Mouse (Mus musculus) kidney, embryonic 14.5 days (tissue): Measurements from ENCODE around the gene Megf11. TPM values are rescaled to one million over a fixed set of nuclear protein-coding genes. Genes with fewer than 3 reads are reported as not detected.

Experiments used
- ATAC-seq: fragments of 200-750 bp; cut with Nextera tagmentation; 2 replicates; pipeline ENCODE4 v1.8.0; 2017; ENCODE audit warnings: moderate number of reproducible peaks, mild to moderate bottlenecking, moderate TSS enrichment, moderate library complexity; ENCODE audit not compliant: low FRiP score, low TSS enrichment
- H3K27ac ChIP-seq: fragments of 300-500 bp; sonication (generic); 2 replicates; pipeline ENCODE4 v1.5.1; 2014; ENCODE audit warnings: low read depth, mild to moderate bottlenecking, low read length, moderate library complexity, mixed read lengths
- H3K27me3 ChIP-seq: fragments of 300-500 bp; sonication (generic); 2 replicates; pipeline ENCODE4 v1.6.1; 2014; ENCODE audit warnings: mild to moderate bottlenecking, low read length; ENCODE audit not compliant: control insufficient read depth, insufficient read depth
- H3K36me3 ChIP-seq: fragments of 300-500 bp; sonication (generic); 2 replicates; pipeline ENCODE4 v1.6.1; 2014; ENCODE audit warnings: low read length, mixed read lengths; ENCODE audit not compliant: control insufficient read depth, insufficient read depth
- H3K4me1 ChIP-seq: fragments of 300-500 bp; sonication (generic); 2 replicates; pipeline ENCODE4 v1.6.1; 2014; ENCODE audit warnings: low read length, mixed read lengths; ENCODE audit not compliant: control insufficient read depth, insufficient read depth
- H3K4me2 ChIP-seq: fragments of 300-500 bp; sonication (generic); replicated peaks from 2 replicates; pipeline ENCODE4 v1.6.1; 2014; ENCODE audit warnings: low read depth, mild to moderate bottlenecking, low read length
- H3K4me3 ChIP-seq: fragments of 300-500 bp; sonication (generic); 2 replicates; pipeline ENCODE4 v1.5.1; 2014; ENCODE audit warnings: mild to moderate bottlenecking, low read length
- H3K9ac ChIP-seq: fragments of 300-500 bp; sonication (generic); 2 replicates; pipeline ENCODE4 v1.6.1; 2014; ENCODE audit warnings: low read depth, mild to moderate bottlenecking, low read length, moderate library complexity
- H3K9me3 ChIP-seq: fragments of 300-500 bp; sonication (generic); 2 replicates; pipeline ENCODE4 v1.6.1; 2016; ENCODE audit warnings: low read length; ENCODE audit not compliant: control insufficient read depth
- WGBS: fragments of 180-500 bp; shearing (Covaris S2); extraction: QIAGEN DNeasy Blood & Tissue Kit; methylation state at CpG from one replicate; pipeline ENCODE4 v1.1.7; 2014; 5-methylcytosine and 5-hydroxymethylcytosine counted together
- polyA plus RNA-seq: library from polyadenylated mRNA; unstranded; fragments of >200 nt; fragmentation: Nextera tagmentation; extraction: Ambion mirVana; gene quantifications from 2 replicates; pipeline ENCODE4 v1.2.1, GENCODE M21; 2014

Megf11 gene
- polyA plus RNA-seq, 1 experiment from 2014 or later, result 3.7 TPM

DNA sequence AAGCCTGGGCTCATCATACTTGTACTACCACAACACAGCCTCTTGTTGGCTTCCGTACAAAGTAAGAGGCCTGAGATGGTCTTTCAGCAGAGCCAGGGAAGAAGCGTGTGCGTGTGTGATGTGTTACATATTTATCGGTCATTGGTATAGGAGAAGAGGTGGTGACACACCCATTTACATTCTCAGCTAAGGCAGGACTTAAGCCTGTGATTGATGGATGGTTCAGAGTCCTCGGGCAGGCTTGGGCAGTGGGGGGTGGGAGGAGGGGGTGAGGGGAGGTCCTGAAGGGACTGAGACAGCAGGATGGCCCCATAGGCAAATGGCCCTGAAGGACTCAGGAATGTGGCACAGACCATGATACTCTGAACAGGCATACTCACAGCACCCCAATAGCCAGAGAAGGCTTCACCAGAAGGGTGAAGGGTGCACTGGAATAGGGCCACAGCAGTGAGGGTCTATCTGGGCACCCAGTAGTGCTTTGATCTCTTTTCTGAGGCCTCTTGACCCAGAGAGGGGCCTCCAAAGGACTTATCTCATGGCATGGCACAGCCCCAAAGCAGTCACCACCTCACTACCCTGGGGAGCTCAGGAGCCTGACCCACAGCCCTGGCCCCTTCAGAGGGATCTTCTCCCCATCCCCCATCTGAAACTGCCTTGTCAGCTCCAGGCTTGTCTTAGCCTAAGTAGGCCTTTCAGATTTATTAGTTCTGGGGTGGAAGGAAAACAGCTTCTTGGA lies 190.9 kb downstream of the Megf11 start:
- peaks cover 18% of the 10 kb centered on the region for H3K4me1 ChIP-seq
- H3K9ac ChIP-seq, result no peak overlapping the region
- no peak overlapping the region for H3K4me2 ChIP-seq
- no peak overlapping the region for H3K27ac ChIP-seq
- H3K9me3 ChIP-seq, result no peaks in the 10 kb centered on the region
- H3K27me3 ChIP-seq, result no peaks in the 10 kb centered on the region
- 52% methylated on average over 5 of the region's 5 CpGs for WGBS
- peak; percentile 43; the same call in 1 of the 2 replicates for ATAC-seq
- H3K4me3 ChIP-seq, result no peak overlapping the region
- H3K36me3 ChIP-seq, result no peaks in the 10 kb centered on the region

DNA sequence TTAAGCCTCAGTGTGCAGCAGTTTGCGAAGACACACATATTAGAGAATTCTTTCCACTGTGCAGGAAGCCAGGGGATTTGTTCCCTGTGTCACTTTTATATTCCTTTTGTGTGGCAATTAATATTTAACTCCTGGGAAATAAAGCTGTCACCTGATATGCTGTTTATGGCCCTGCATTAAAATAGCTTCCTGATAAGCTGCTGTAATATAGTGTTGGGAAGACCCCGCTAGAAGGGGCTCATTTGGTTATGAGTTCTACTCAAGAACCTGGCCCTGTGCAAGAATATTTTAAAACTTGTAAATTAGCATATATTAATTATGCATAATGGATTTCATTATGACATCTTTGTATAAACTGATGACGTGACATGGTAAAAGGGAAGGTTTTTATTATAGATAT lies 191.7 kb downstream of the Megf11 start:
- Histone ChIP-seq H3K27ac (no peak overlapping the region), H3K9me3 (no peaks in the 10 kb centered on the region), H3K4me3 (no peak overlapping the region), H3K36me3 (no peaks in the 10 kb centered on the region), H3K4me1 (peaks cover 18% of the 10 kb centered on the region), H3K4me2 (no peak overlapping the region), H3K9ac (no peak overlapping the region), H3K27me3 (no peaks in the 10 kb centered on the region)
- ATAC-seq, result no peak
- WGBS, result 40% methylated on average over 3 of the region's 3 CpGs

- Histone ChIP-seq H3K4me3 (no peak overlapping the region), H3K27ac (no peak overlapping the region), H3K27me3 (no peaks in the 10 kb centered on the region), H3K36me3 (no peaks in the 10 kb centered on the region), H3K9me3 (no peaks in the 10 kb centered on the region), H3K4me1 (peaks cover 18% of the 10 kb centered on the region), H3K4me2 (no peak overlapping the region), H3K9ac (no peak overlapping the region)
- ATAC-seq, result no peak
Observed at GRCm38 (mm10) chr9:64578014-64578413, 192.6 kb downstream of the Megf11 start.

GRCm38 (mm10) chr9:64579306-64579705 lies 193.9 kb downstream of the Megf11 start:
- no peak for ATAC-seq
- Histone ChIP-seq H3K9me3 (no peaks in the 10 kb centered on the region), H3K9ac (no peak overlapping the region), H3K36me3 (no peaks in the 10 kb centered on the region), H3K27ac (no peak overlapping the region), H3K4me3 (no peak overlapping the region), H3K4me1 (peaks cover 18% of the 10 kb centered on the region), H3K27me3 (no peaks in the 10 kb centered on the region), H3K4me2 (no peak overlapping the region)
- WGBS, result 88% methylated on average over 1 of the region's 1 CpGs

DNA sequence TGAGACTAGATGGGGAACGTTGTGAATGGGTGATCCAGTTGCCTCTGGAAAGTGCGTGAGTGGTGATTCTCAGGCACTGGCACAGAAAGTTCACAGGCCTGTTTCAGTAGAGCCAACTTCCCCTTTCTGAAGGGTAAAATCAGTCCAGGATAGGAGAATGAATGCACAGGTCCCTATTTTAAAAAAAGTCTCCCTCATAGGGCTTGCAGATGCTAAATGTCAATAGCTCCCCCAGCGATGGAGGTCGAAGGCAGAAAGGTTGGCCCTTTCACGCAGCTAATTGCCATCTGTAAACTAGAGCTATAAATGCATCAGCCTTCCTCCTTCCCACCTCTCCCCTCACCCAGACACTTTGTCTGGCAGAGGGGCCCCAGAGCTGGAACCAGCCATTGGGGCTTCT lies 200.9 kb downstream of the Megf11 start:
- H3K4me3 ChIP-seq, result no peak overlapping the region
- H3K27ac ChIP-seq, result no peak overlapping the region
- no peaks in the 10 kb centered on the region for H3K9me3 ChIP-seq
- no peaks in the 10 kb centered on the region for H3K4me1 ChIP-seq
- H3K4me2 ChIP-seq, result no peak overlapping the region
- 36% methylated on average over 5 of the region's 5 CpGs for WGBS
- ATAC-seq, result no peak
- H3K9ac ChIP-seq, result no peak overlapping the region
- no peaks in the 10 kb centered on the region for H3K36me3 ChIP-seq
- no peaks in the 10 kb centered on the region for H3K27me3 ChIP-seq

GRCm38 (mm10) chr9:64587991-64588390 lies 202.6 kb downstream of the Megf11 start:
- no peak overlapping the region for H3K9ac ChIP-seq
- H3K36me3 ChIP-seq, result no peaks in the 10 kb centered on the region
- ATAC-seq, result no peak
- WGBS, result 92% methylated on average over 7 of the region's 7 CpGs
- H3K4me3 ChIP-seq, result no peak overlapping the region
- no peaks in the 10 kb centered on the region for H3K4me1 ChIP-seq
- no peak overlapping the region for H3K4me2 ChIP-seq
- H3K9me3 ChIP-seq, result no peaks in the 10 kb centered on the region
- no peak overlapping the region for H3K27ac ChIP-seq
- no peaks in the 10 kb centered on the region for H3K27me3 ChIP-seq

DNA sequence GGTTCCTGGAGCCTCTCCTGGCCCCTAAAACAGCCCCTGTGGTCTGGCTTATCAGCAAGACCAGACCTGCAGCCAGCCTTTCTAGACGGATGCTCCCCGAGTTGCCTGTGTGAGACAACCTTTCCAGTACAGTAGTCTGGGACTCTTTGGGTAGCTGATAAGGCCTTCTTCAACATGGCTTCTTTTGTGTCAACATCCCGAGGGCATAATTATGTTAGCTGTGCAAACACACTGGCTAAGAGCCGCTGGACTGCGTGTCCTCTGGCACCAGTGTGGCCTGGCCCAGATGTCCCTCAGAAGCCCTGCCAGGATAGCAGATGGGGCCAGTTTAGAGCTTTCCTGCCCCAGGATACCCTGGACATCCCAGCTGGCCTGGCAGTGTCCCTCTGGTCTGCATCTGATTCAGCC lies 205.2 kb downstream of the Megf11 start:
- H3K4me1 ChIP-seq, result no peaks in the 10 kb centered on the region
- H3K4me2 ChIP-seq, result no peak overlapping the region
- H3K4me3 ChIP-seq, result no peak overlapping the region
- no peak for ATAC-seq
- 0 out of 2 replicates have a peak, but pooled peaks cover 3% of the 10 kb centered on the region for H3K27me3 ChIP-seq
- H3K27ac ChIP-seq, result no peak overlapping the region
- H3K9me3 ChIP-seq, result no peaks in the 10 kb centered on the region
- WGBS, result 66% methylated on average over 5 of the region's 5 CpGs
- no peaks in the 10 kb centered on the region for H3K36me3 ChIP-seq
- H3K9ac ChIP-seq, result no peak overlapping the region

- H3K4me2 ChIP-seq, result no peak overlapping the region
- H3K4me1 ChIP-seq, result no peaks in the 10 kb centered on the region
- no peak for ATAC-seq
- 67% methylated on average over 1 of the region's 1 CpGs for WGBS
- H3K4me3 ChIP-seq, result no peak overlapping the region
- H3K9ac ChIP-seq, result no peak overlapping the region
- no peaks in the 10 kb centered on the region for H3K36me3 ChIP-seq
- no peaks in the 10 kb centered on the region for H3K9me3 ChIP-seq
- 0 out of 2 replicates have a peak, but pooled peaks cover 3% of the 10 kb centered on the region for H3K27me3 ChIP-seq
- no peak overlapping the region for H3K27ac ChIP-seq
Observed at GRCm38 (mm10) chr9:64591436-64591835, 206.0 kb downstream of the Megf11 start.

- WGBS, result 69% methylated on average over 8 of the region's 8 CpGs
- no peak overlapping the region for H3K4me2 ChIP-seq
Observed at GRCm38 (mm10) chr9:64594442-64594841, 209.0 kb downstream of the Megf11 start.

More at GRCm38 (mm10) chr9:64594442-64594841, 209.0 kb downstream of the Megf11 start:
- no peaks in the 10 kb centered on the region for H3K4me1 ChIP-seq
- no peak for ATAC-seq
- no peaks in the 10 kb centered on the region for H3K9me3 ChIP-seq
- H3K36me3 ChIP-seq, result no peaks in the 10 kb centered on the region
- no peak overlapping the region for H3K9ac ChIP-seq
- no peak overlapping the region for H3K27ac ChIP-seq
- 0 out of 2 replicates have a peak, but pooled peaks cover 3% of the 10 kb centered on the region for H3K27me3 ChIP-seq
- no peak overlapping the region for H3K4me3 ChIP-seq
